Mouse (Mus musculus) cerebellum, postnatal 25 days (tissue): ENCODE data around the gene Safb.
"Not testable (repeated sequence)": the region's sequence is repeated elsewhere in the genome, so short reads cannot be mapped to it uniquely, and the experiment has no call there.

Experiments
- DNase-seq, 2 experiments: peaks; one replicate each; pipeline ENCODE4 v3.0.0; 2021; ENCODE audit warnings: mixed read lengths in 2 of 2

Safb gene

DNA sequence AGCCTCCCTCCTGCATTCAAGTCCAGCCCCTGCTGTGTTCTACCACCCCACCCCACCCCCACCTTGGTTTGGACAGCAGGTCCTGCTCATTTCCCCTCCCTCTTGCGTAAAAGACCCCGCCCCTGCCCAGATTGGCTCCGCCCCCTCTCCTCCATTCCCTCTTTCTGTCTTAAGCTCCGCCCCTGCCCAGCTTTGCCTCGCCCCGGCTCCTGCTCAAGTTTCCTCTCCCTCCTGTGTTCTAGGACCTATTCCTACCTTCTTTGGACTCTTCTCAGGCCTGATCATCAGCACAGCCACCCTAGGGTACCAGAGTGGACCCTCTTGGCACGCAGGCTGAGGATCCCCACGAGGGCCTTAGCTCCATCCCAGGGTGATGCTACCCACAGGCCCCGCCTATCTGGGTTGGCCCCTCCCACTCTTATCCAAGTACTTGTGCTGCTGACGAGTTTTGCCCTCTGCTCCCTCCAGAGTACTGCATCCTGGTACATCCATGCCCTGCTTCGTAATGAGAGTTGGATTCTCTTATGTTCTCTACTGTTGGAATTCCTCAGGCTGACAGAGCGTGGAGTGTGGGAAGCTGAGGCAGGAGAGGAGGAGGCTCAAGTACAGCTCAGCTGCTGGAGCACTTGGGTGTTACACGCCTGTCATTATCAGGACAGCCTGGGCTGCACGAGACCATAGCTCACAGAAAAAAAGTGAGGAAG, 27.4 kb downstream of the Safb start:
- peak in 1 of 2 experiments; percentile 57 for DNase-seq

DNA sequence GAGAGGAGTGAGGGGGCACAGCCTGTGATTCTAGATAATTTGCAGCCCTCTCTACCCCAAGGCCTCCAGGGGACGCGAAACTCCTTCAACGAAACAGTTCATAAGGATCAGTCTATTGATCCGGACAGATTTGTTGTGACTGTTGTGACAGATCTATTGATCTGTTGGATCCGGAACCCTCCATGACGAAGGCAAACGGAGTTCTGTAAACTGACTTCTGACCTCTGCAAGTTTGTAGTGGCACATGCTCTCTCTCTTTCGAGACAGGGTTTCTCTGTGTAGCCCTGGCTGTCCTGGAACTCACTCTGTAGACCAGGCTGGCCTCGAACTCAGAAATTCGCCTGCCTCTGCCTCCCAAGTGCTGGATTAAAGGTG, 27.9 kb downstream of the Safb start:
- DNase-seq: not testable (repeated sequence)

DNA sequence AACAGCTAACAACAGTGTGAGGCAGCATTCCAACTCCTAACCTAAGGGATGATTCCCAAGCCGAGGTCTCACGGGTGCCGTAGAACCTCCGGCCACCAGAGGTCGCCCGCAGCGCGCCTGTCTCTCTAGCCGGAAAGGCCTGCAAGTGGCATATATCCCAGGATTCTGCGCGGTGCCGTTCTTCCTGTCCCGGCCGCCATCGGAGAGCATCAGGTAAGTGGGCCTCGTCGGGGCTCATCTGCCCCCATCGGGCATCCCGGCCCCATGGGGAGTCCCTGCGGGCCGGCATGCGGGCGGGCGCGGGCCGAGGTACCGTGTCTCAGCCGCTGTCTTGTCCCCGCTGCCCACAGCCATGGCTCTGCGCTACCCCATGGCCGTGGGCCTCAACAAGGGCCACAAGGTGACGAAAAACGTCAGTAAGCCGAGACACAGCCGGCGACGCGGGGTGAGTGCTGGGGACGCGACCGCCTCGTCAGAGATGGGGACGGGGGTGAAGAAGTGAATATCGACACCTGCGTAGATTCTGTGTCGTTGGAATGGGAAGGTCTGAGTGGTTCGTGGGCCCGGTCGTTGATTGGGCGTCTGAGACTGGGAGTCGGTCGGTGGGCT, 28.7 kb downstream of the Safb start, which contains the start of gene Rpl36:
Gene Rpl36 (plus strand): TSS at position 181 of the 609 bp plus-strand sequence.
- DNase-seq: peak; percentile 99

DNA sequence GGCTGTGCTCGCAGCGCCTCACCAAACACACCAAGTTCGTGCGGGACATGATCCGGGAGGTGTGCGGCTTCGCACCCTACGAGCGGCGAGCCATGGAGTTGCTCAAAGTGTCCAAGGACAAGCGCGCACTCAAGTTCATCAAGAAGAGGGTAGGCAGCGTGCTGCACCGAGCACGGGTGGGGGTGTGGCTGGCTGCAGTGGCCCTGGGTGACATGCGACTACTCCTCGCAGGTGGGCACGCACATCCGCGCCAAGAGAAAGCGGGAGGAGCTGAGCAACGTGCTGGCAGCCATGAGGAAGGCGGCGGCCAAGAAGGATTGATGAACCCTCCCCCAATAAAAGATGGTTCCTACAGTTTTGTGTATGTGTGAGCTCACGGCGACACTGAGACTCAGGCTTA, 29.3 kb downstream of the Safb start:
- DNase-seq: peak in 1 of 2 experiments; percentile 38

DNA sequence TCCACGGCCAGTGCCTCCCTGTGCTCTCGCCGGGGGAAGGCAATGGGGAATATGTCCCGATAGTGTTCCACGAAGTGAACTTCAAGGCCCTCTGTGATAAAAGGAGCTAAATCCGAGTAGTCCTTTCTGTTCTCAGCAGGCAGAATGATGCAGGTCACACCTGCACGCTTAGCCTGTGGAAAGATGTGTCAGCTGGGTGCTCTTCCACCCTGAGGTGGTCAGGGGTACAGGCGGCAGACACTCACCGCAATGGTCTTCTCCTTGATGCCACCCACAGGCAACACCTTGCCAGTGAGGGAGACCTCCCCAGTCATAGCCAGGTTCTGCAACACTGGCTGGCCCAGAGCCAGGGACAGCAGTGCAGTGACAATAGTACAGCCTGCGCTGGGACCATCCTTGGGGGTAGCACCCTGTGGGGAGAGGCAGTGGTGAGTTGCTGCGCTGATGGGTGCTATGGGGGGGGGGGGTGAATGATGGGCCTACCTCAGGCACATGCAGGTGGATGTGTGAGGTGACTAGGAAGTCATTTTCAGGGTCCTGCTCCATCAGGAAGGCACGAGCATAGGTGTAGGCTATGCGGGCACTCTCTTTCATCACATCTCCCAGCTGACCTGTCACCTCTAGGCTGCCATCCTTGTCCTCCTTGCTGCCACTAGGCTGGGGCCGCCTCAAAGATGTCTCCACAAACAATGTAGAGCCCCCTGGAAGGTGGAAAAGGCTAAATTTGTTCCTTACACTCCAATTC, 29.9 kb downstream of the Safb start:
- peak in 1 of 2 experiments; percentile 53 for DNase-seq

DNA sequence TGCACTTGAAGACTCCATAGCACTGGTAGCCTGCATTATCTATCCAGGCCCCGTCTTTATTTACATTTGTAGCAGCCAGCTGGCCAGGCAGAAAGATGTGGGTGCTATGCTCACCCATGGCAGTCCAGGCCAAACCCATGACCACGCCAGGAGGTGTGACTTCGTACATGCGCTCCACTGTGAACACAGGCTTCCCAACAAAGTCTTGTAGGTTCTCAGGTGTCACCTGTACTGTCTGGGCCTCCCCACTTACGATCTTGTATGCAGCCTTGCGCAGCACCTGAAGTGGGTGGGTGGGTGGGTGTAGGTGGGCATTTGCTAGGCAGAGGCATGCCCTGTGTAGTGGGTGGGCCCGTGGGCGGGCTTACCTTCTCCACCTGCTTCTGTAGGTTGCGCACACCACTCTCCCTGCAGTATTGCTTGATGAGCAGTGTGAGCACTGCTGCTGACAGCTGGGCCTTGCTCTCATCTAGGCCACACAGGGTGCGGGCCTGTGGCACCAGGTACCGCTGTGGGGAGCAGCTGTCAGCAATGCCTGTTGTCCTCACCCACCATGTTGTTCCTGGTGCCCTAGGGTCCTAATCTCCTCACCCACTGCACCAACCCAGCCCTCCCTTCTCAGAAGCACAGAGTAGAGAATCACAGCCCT, 30.6 kb downstream of the Safb start:
- no peak for DNase-seq

DNA sequence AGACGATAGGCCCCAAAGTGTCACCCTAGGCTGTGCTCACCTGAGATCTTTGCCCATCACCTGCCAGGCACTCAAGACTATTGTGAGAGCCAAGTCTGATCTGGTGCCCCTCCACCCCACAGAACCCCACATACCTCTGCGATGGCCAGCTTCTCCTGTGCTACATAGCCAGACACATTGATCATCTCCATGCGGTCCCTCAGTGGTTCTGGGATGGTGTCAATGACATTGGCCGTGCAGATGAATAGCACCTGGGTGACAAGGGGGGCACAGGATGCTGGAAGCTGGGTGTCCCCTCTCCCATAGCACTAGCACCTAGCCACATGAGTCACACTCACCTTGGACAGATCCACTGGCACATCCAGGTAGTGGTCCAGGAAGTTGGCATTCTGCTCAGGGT, 31.2 kb downstream of the Safb start:
- DNase-seq: no peak

DNA sequence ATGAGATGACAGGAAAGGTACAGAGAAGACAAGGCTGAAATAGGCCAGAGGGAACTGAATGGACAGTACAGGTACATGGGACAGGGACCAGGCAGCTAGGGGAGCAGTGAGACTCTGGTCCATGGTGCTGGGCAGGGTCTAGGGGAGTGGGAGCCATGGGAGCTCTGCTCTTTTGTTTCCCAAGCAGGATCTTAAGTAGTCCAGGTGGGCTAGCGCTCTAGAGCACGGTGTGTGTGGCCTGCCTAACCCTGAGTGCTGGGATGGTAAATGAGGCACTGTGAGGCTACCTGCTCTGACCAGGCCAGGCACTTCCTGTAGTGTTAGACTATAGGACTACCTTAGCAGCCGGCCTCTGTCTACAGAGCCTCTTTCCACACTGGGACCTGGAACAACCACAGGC, 32.1 kb downstream of the Safb start:
- no peak for DNase-seq

DNA sequence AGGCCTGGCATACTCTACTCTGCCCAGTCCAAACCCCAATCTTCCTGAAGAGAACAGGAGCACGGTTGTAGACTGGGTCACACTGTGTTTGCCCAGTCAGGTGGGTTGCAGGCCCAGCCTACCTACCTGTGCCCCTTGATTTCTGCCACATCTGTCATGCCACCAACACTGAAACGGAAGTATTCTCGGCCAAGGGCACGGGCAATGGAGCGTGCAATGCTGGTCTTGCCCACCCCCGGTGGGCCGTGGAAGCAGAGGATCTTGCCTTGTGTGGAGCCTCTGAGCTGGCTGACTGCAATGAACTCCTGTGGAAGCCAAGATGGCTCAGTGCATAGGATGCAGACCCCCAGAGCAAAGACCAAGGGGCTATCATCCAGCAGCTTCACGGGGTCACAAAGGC, 33.0 kb downstream of the Safb start:
- no peak for DNase-seq

DNA sequence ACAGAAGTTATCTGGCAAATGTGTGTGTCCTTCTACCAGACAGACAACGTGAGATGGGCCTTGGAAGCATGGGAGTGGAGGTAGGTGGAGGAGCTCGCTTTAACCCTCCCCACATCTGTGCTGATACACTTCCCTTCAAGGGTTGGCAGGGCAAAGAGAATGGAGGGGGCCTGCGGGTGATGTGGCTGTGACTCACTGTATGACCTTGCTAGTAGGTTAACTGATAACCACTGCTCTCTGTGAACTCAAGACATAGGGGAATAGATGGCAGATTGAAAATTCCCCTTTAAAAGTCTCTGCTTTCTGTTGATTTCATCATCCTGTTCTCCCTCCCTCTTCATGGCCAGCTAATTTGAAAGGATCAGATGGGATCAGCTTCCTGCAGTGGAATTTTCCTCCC, 40.9 kb downstream of the Safb start:
- no peak for DNase-seq

DNA sequence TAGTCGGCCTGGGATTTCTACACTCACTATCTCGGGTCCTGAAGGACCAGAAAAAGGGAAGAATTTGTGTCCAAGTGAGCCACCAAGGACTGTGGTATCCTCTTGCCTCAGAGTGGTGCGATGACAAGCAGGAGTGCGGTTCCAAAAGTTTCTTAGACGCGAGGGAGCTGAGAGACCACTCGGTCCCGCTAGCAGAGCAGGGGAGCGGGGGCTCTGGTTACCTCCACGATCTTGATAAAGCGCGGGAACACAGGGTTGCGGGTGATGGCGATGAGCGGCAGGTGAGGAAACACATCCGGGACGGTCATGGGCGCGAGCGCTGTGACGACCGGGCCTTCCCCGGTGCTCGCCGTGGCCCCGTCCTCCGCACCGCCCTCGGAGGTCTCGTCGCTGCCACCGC, 41.6 kb downstream of the Safb start:
- no peak for DNase-seq

DNA sequence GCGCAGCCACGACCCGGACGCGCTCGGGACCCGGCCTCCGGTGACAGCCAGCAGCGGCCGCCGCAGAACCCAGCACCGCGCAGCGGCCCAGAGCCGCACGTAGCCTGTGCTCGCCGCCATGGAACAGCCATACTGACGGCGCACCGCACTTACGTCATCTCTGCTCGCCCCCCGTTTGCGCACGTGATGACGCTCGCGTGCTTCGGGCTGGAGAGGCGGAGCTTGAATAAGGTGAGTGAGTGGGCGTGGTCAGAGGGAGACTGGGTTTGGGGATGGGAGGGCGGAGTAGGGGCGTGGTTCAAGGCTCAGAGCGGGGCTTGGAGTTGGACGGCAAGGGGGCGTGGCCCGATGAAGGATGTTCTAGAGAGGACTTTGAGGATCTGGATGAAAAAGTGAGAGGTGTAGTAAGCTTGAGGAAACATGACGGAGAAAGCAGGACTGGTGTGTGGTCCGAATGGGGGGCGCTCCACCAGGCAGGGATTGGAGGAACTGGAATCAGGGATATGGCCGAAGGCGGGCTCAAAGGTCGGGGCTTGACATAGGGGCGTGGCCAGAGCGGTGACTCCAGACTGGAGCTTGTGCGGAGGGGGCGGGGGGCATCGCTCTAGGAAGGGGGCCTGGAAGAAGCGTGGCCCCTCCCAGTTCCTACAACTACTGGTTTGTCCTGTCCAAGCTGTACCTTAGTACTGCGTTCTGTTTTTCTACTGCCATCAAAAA, 42.3 kb downstream of the Safb start, which contains the start of gene Lonp1:
Gene Lonp1 (minus strand): TSS at position 134 of the 717 bp plus-strand sequence.
- peak; percentile 97 to 99 for DNase-seq

DNA sequence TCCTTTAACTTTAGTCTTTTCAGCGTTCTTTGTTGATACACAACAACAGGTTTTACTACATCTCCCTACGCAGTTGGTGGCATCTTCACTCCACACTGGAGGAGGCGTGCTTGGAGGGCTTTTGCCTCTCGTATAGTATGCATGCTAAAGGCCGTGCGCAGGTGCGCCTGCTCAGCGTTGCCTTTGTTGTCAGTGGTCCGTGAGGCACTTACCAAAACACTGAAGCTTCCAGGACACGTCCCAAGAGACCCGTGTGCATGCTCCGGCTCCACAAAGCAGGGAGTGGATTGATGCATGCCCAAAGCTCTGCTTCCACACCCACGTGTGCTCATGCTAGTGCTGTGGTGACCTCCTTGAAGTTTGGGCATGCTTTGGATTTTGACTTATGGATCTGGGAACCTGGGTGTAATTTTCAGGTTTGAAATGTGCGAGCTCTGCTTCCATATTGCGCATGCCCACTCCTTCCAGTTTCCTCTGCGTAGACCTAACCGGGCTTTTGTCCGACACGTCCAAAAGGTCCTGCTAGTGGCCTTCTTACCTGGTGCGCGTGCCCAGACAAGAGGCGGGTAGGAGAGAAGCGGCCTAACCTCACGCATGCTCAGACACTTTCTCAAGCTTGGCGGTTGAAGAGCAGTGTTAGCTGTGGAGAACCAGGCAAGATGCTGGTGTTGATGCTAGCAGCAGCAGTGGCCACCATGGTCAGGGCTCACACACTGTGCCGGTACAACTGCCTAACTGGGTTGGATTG, 43.1 kb downstream of the Safb start, which contains the start of gene Catsperd:
Gene Catsperd (plus strand): TSS at position 614 of the 748 bp plus-strand sequence.
- peak; percentile 41 to 62 for DNase-seq

DNA sequence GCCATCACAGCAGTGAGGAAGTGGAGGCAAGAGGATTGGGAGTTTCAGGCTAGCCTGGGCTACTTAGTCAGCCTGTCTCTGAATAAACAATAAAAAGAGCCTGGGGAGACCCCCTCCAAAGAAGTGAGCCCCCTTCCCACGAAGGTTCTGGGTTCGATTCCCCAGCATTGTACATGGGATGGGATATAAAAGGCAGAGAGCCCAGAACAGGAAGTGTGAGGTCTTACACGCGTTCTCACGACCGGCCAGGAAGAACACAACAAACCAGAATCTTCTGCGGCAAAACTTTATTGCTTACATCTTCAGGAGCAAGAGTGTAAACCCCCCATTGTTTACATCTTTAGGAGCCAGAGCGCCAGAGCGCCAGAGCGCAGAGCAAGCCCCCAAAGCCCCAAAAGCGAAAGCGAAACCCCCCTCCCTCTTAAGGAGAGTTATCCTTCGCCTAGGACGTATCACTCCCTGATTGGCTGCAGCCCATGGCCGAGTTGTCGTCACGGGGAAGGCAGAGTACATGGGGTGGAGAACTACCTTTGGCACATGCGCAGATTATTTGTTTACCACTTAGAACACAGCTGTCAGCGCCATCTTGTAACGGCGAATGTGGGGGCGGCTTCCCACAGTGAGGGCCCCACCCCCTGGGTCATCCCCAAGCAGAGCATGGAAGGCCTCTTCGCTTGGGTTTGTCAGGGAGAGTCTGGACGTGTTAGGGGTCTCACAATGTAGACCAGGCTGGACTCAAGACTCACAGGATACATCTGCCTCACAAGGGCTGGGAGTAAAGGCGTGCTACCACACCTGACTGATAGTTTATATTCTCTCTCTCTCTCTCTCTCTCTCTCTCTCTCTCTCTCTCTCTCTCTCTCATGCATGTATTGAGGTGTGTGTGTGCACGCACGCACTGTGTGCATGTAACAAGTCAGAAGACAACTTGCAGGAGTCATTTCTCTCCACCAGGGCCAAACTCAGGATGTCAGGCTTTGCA, 45.5 kb downstream of the Safb start:
- not testable (repeated sequence) for DNase-seq

DNA sequence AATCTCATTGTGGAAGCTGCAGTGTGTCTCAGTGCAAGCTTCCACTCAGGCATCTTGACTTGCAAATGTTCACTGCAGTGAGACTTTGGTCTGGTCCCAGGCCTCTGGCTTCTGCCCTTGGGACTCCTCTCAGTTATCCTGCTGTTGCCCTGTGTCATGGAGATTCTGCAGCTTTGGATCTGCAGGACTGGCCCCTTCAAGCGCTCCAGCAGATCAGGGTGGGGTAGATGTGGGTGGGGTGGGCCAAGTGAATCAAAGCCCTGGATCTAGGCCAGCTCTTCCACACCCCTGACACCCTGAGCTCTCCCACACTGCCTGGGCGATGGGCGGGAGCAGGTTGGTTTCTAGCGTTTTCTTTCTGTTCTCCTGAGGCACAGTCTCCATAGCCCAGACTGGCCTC, 47.2 kb downstream of the Safb start:
- DNase-seq: no peak

DNA sequence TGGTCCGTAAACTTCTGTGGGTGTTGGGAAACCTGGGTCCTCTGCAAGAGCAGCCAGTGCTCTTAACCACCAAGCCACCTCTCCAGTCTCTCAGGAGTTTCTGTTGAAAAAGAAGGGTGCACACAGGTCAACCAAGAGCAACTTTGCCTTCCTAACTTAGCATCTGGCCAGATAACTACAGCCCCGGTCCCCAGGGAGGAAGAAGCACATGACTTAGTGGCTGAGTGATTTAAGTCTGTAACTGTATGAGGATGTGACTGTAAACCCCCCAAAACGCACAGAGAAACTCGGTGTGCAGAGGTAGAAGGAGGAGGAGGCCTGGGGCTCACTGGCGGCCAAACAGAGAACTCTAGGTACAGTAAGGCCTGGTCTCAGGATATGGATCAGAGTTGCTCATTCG, 49.4 kb downstream of the Safb start:
- no peak for DNase-seq

DNA sequence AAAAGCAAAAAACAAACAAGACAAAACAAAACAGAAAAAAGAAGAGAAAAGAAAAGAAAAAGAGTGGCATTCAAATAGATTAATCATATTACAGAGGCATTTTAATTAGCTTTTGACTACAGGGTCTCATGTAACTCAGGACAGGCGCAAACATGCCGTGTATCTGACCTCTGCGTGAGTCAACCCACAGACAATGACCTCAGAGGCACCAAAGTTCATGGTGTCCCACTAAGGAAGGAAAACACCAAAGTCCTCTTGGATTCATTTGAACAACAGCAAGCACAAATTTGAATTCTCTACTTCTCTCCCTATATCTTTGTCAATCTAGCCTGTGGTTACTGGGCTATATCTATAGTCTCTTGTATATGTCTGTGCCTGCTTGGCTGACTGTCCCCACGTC, 58.6 kb downstream of the Safb start:
- no peak for DNase-seq

DNA sequence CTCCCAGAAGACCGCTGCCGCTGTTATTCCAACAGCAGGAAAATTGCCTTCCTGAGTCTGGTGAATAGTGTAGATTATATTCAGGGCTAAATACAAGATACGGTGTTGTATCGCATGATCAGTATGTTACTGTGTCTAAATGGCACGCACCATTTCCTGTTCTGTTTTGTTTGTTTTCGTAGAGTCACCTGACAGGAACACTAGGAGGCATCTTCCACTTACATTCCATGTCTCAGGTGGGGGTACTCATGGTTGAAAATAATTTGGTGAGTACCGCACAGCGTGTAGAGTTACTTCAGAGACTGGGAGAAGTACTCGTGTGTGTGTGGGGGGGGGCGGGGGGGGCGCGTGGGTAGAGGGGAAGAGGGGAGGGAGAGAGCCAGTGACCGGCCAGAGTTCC, 62.9 kb downstream of the Safb start:
- DNase-seq: no peak

DNA sequence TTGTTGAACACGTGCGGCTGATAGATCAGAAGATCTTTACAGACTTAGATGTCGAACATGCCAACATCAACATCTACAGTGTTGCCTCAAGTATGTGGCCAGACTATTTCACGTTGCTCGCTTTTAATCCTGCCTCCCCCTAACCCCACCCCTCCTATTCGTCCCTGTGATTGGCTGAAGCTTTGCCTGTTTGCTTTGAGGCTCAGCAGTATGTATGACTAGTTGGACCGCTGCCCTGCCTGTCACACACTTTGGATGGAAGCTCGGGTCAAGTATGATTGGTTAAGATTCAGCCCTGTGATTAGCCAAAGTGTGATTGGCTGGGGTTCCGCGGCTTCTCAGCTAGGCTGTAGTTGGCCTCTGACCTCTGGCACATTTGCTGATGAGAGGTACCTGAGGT, 67.2 kb downstream of the Safb start:
- no peak for DNase-seq

DNA sequence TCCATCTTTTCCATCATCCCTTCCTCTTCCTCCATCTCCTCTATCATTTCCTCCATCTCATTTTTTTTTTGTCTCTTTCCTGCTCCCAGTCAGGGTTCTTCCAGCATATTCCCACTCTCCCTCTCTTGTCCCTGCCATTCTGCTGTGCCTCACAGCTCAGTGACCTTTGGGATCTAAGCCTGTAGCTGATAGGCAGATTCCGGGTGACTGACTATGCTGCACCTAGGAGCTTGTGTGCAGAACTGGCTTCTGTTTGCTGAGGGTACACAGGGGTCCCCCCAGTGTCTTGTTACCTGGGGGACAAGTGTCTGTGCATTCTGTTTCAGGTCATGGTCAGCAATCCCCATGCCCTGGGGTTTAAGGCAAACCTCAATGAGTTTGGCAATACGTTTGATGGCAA, 70.1 kb downstream of the Safb start:
- no peak for DNase-seq

DNA sequence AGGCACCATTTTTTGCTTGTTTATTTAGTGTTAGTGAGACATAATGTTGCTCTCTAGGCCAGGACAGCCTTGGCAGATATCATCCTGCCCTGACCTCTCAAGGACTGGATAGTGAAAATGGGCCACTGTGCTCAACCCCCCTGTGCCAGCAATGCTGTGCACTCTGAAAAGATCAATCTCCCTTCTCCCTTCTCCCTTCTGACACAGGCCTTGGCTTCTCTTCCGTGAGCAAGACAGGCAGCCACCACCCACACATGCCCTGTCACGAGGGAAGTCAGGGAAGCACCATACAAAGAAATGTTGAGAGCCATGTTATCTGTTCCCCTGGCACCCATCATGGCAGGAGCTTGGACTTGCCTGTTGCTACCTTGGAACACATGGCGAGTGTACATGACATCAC, 70.7 kb downstream of the Safb start:
- DNase-seq: no peak
